In the genomic region with DNA sequence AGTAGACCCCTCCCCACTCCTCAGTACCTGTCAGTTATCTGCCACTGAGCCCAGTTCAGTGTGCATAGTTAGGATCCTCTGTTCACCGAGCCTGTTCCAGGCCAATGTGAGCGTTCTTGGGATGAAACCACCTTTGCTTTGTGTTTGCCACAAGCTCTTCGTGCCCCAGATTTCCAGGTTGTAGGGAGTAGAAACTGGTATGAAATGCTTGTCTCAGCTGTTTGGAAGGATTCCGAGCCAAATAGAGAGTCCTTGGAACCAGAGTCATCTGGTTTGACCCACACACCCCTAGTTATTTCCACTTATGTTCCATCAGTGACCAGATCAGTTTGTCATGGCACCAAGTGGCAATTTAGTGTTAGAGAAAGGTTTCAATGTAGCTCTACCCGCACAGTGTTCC, we compare ENCODE assay signal across 14 mouse cellular contexts.
"Had no signal": no experiment of that assay in that cellular context is flagged by ENCODE, and none has a peak within 500 bp of the region (broad histone marks: within the 10 kb centered on the region; RNA-seq: fewer than 3 reads in every experiment).

No protein-coding gene starts in this region.

- H3K4me2 ChIP-seq: lung, embryonic 15.5 days; midbrain, embryonic 11.5 days; midbrain, embryonic 13.5 days; midbrain, embryonic 15.5 days; neural tube, embryonic 12.5 days had no signal

- H3K36me3 ChIP-seq: lung, embryonic 15.5 days; midbrain, embryonic 13.5 days; midbrain, embryonic 15.5 days; neural tube, embryonic 12.5 days had no signal

- DNase-seq: liver, postnatal 0 days; lung, adult 2 months; lung, postnatal 14 days; right cerebral cortex, postnatal 14 days; thymus, adult 18-20 months; thymus, postnatal 14 days; thymus, postnatal 36 days had no signal

- H3K4me3 ChIP-seq: lung, embryonic 15.5 days; megakaryocyte, embryonic 14.5 days; midbrain, embryonic 13.5 days; midbrain, embryonic 15.5 days; neural tube, embryonic 12.5 days had no signal

- H3K9ac ChIP-seq: liver, postnatal 0 days; lung, embryonic 15.5 days; midbrain, embryonic 13.5 days; midbrain, embryonic 15.5 days; neural tube, embryonic 12.5 days had no signal

- H3K9me3 ChIP-seq: lung, embryonic 15.5 days; megakaryocyte, embryonic 14.5 days; midbrain, embryonic 13.5 days; midbrain, embryonic 15.5 days; neural tube, embryonic 12.5 days had no signal

- H3K27me3 ChIP-seq: lung, embryonic 15.5 days; midbrain, embryonic 15.5 days; neural tube, embryonic 12.5 days had no signal

- H3K4me1 ChIP-seq: megakaryocyte, embryonic 14.5 days; neural tube, embryonic 12.5 days had no signal

- H3K27ac ChIP-seq: macrophage; midbrain, embryonic 13.5 days; midbrain, embryonic 15.5 days; neural tube, embryonic 12.5 days had no signal

- ATAC-seq: liver, postnatal 0 days; midbrain, embryonic 13.5 days; midbrain, embryonic 15.5 days had no signal
